In genomic region chr8:20964531-20964930, GRCm38 (mm10) we compare ENCODE assay signal across 34 mouse cellular contexts. TPM values are rescaled to one million over a fixed set of nuclear protein-coding genes. Genes with fewer than 3 reads are reported as not detected.
DNase-seq lines count a peak whose midpoint lies in the region; TF ChIP-seq lines count a peak whose summit lies in the region.
"Had no signal": no experiment of that assay in that cellular context is flagged by ENCODE, and none has a peak within 500 bp of the region (broad histone marks: within the 10 kb centered on the region; RNA-seq: fewer than 3 reads in every experiment).

No protein-coding gene starts in this region.

- no peak for TF ChIP-seq POLR2A in kidney, adult 2 months (IDR thresholded peaks at IDR 0.05; ENCODE audit: low read depth, low read length)

- H3K4me3 ChIP-seq in kidney, adult 2 months (ENCODE audit: insufficient read depth, low read depth, low read length) = no peak overlapping the region
- H3K4me3 ChIP-seq: embryonic facial prominence, embryonic 10.5 days; embryonic facial prominence, embryonic 13.5 days; erythroblast, embryonic 14.5 days; forebrain, embryonic 12.5 days; forebrain, embryonic 15.5 days; hindbrain, embryonic 12.5 days; hindbrain, embryonic 15.5 days had no signal

- no peak overlapping the region for H3K27ac ChIP-seq in kidney, adult 2 months (ENCODE audit: insufficient read depth, low read depth, low read length)
- H3K27ac ChIP-seq: embryonic facial prominence, embryonic 10.5 days; embryonic facial prominence, embryonic 13.5 days; forebrain, embryonic 12.5 days; forebrain, embryonic 15.5 days; hindbrain, embryonic 12.5 days; hindbrain, embryonic 15.5 days had no signal

- H3K36me3 ChIP-seq in kidney, adult 2 months (ENCODE audit: control insufficient read depth, insufficient read depth, low read length) = no peaks in the 10 kb centered on the region
- H3K36me3 ChIP-seq: embryonic facial prominence, embryonic 10.5 days; embryonic facial prominence, embryonic 13.5 days; forebrain, embryonic 12.5 days; forebrain, embryonic 15.5 days; hindbrain, embryonic 12.5 days; hindbrain, embryonic 15.5 days had no signal

- no peaks in the 10 kb centered on the region for H3K4me1 ChIP-seq in kidney, adult 2 months (ENCODE audit: control insufficient read depth, insufficient read depth, low read length)
- H3K4me1 ChIP-seq: embryonic facial prominence, embryonic 10.5 days; embryonic facial prominence, embryonic 13.5 days; forebrain, embryonic 12.5 days; forebrain, embryonic 15.5 days; hindbrain, embryonic 12.5 days; hindbrain, embryonic 15.5 days had no signal

- 71% methylated on average over 2 of the region's 2 CpGs for WGBS in kidney, adult 2 months

- DNase-seq in adrenal gland, adult 2 months = peak; percentile 42
- DNase-seq in adrenal gland, adult 18-20 months (ENCODE audit: low spot score in 2 of 2) = no peak
- peak; percentile 23 for DNase-seq in adrenal gland, adult 8-10 months
- peak; percentile 25 for DNase-seq in adrenal gland, postnatal 25 days
- DNase-seq in retina, embryonic 14.5 days (ENCODE audit: low spot score) = no peak
- no peak for DNase-seq in kidney, adult 2 months
- DNase-seq: B cell, adult 2 months; cerebellum, adult 11-12 months; cerebellum, adult 8-10 months; cerebellum, postnatal 10 days; cerebellum, postnatal 36 days; embryo, embryonic 11 days; gastrocnemius, postnatal 10 days; gastrocnemius, postnatal 36 days; kidney, adult 18-20 months had no signal

- no peaks in the 10 kb centered on the region for H3K27me3 ChIP-seq in kidney, adult 2 months (replicated peaks; ENCODE audit: control insufficient read depth, insufficient read depth, low read length)
- H3K27me3 ChIP-seq: embryonic facial prominence, embryonic 13.5 days; forebrain, embryonic 12.5 days; forebrain, embryonic 15.5 days; hindbrain, embryonic 12.5 days; hindbrain, embryonic 15.5 days had no signal

- no peak for TF ChIP-seq CTCF in kidney, adult 2 months (conservative IDR thresholded peaks at IDR 0.05; ENCODE audit: insufficient read depth, insufficient read length, low read depth, low read length)

RNA-seq across cellular contexts. Expression of gene AY761185, which starts 20.0 kb away (rescaled TPM):
- total RNA-seq in adrenal gland, adult 2 months (2021) = not detected
- polyA plus RNA-seq in adrenal gland, adult 2 months (2012; rRNA removed) = not detected in 2 replicates
- total RNA-seq in adrenal gland, adult 18-20 months (2021) = not detected
- not detected for total RNA-seq in adrenal gland, adult 8-10 months (2022)
- total RNA-seq in adrenal gland, postnatal 25 days (2021) = not detected in 2 replicates
- not detected in 2 replicates for polyA plus RNA-seq in kidney, adult 2 months (2012; rRNA removed)
- total RNA-seq: gastrocnemius, adult 18-20 months; gastrocnemius, postnatal 10 days; gastrocnemius, postnatal 36 days; granulocyte monocyte progenitor cell, adult 5-6 weeks; heart, adult 8-10 months; heart, postnatal 25 days; hematopoietic stem cell, adult 5-6 weeks; MEL had no signal
- polyA plus RNA-seq: cortical plate, adult 2 months; embryonic facial prominence, embryonic 10.5 days; embryonic facial prominence, embryonic 13.5 days; erythroblast, embryonic 14.5 days; forebrain, embryonic 12.5 days; forebrain, embryonic 15.5 days; heart, embryonic 11.5 days; heart, embryonic 14.5 days; heart, postnatal 0 days; hindbrain, embryonic 12.5 days; hindbrain, embryonic 15.5 days; intestine, embryonic 14.5 days; kidney, embryonic 14.5 days had no signal

RNA-seq across cellular contexts. Expression of gene Gm6040, which starts 42.7 kb away (rescaled TPM):
- not detected for total RNA-seq in adrenal gland, adult 2 months (2021)
- not detected in 2 replicates for polyA plus RNA-seq in adrenal gland, adult 2 months (2012; rRNA removed)
- not detected for total RNA-seq in adrenal gland, adult 18-20 months (2021)
- not detected for total RNA-seq in adrenal gland, adult 8-10 months (2022)
- not detected in 2 replicates for total RNA-seq in adrenal gland, postnatal 25 days (2021)
- polyA plus RNA-seq in kidney, adult 2 months (2012; rRNA removed) = not detected in 2 replicates
- total RNA-seq: gastrocnemius, adult 18-20 months; gastrocnemius, postnatal 10 days; gastrocnemius, postnatal 36 days; granulocyte monocyte progenitor cell, adult 5-6 weeks; heart, adult 8-10 months; heart, postnatal 25 days; hematopoietic stem cell, adult 5-6 weeks; MEL had no signal
- polyA plus RNA-seq: cortical plate, adult 2 months; embryonic facial prominence, embryonic 10.5 days; embryonic facial prominence, embryonic 13.5 days; erythroblast, embryonic 14.5 days; forebrain, embryonic 12.5 days; forebrain, embryonic 15.5 days; heart, embryonic 11.5 days; heart, embryonic 14.5 days; heart, postnatal 0 days; hindbrain, embryonic 12.5 days; hindbrain, embryonic 15.5 days; intestine, embryonic 14.5 days; kidney, embryonic 14.5 days had no signal

Comparison
In these comparisons a context has a peak if more than half of its experiments do, and no peak if none do; other contexts are left out.
1. DNase-seq: peak in adrenal gland, adult 2 months (single experiment), adrenal gland, adult 8-10 months (single experiment) and adrenal gland, postnatal 25 days (single experiment); none in adrenal gland, adult 18-20 months (0 of 2), retina, embryonic 14.5 days (single experiment) and kidney, adult 2 months (single experiment).